Mouse (Mus musculus) intestine, postnatal 0 days (tissue): Measurements from ENCODE around the gene Mrpl2. TPM values are rescaled to one million over a fixed set of nuclear protein-coding genes. Genes with fewer than 3 reads are reported as not detected.

Experiments used
- ATAC-seq: fragments of 200-750 bp; cut with Nextera tagmentation; 2 replicates; pipeline ENCODE4 v1.8.0; 2017; ENCODE audit warnings: mild to moderate bottlenecking, moderate TSS enrichment, moderate library complexity
- H3K27ac ChIP-seq: fragments of 300-500 bp; sonication (generic); 2 replicates; pipeline ENCODE4 v1.5.1; 2014; ENCODE audit warnings: mild to moderate bottlenecking, low read depth, low read length, moderate library complexity
- H3K27me3 ChIP-seq: fragments of 300-500 bp; sonication (generic); replicated peaks from 2 replicates; pipeline ENCODE4 v1.6.1; 2014; ENCODE audit warnings: low read length, mixed read lengths; ENCODE audit not compliant: control insufficient read depth, insufficient read depth
- H3K36me3 ChIP-seq: fragments of 300-500 bp; sonication (generic); 2 replicates; pipeline ENCODE4 v1.6.1; 2014; ENCODE audit warnings: mild to moderate bottlenecking, moderate library complexity; ENCODE audit not compliant: control insufficient read depth, insufficient read depth
- H3K4me1 ChIP-seq: fragments of 300-500 bp; sonication (generic); replicated peaks from 2 replicates; pipeline ENCODE4 v1.6.1; 2014; ENCODE audit warnings: antibody characterized with exemption, low read length, mixed read lengths; ENCODE audit not compliant: control insufficient read depth, insufficient read depth
- H3K4me2 ChIP-seq: fragments of 300-500 bp; sonication (generic); replicated peaks from 2 replicates; pipeline ENCODE4 v1.6.1; 2014; ENCODE audit warnings: low read depth, mild to moderate bottlenecking, moderate library complexity
- H3K4me3 ChIP-seq: fragments of 300-500 bp; sonication (generic); 2 replicates; pipeline ENCODE4 v1.5.1; 2014; ENCODE audit warnings: low read depth, low read length
- H3K9ac ChIP-seq: fragments of 300-500 bp; sonication (generic); 2 replicates; pipeline ENCODE4 v1.6.1; 2014; ENCODE audit warnings: mild to moderate bottlenecking, low read depth, low read length
- H3K9me3 ChIP-seq: fragments of 300-500 bp; sonication (generic); 2 replicates; pipeline ENCODE4 v1.6.1; 2016; ENCODE audit warnings: mixed run types; ENCODE audit not compliant: control insufficient read depth
- CTCF ChIP-seq: sonication (generic); IDR thresholded peaks from 2 replicates; pipeline ENCODE4 v1.5.1; 2016; ENCODE audit warnings: low read depth, mild to moderate bottlenecking, control low read depth, antibody characterized with exemption, moderate library complexity
- WGBS: fragments of 180-500 bp; shearing (Covaris S2); extraction: QIAGEN DNeasy Blood & Tissue Kit; methylation state at CpG from one replicate; pipeline ENCODE4 v1.1.7; 2014; 5-methylcytosine and 5-hydroxymethylcytosine counted together
- polyA plus RNA-seq: library from polyadenylated mRNA; unstranded; fragments of >200 nt; fragmentation: Nextera tagmentation; extraction: Ambion mirVana; gene quantifications from 2 replicates; pipeline ENCODE4 v1.2.1, GENCODE M21; 2015

Gene Mrpl2
- polyA plus RNA-seq, 1 experiment from 2014 or later, result 138 TPM

- H3K4me3 ChIP-seq, result no peak overlapping the region
- H3K4me1 ChIP-seq, result no peaks in the 10 kb centered on the region
- H3K27ac ChIP-seq, result no peak overlapping the region
- H3K36me3 ChIP-seq, result peaks cover 52% of the 10 kb centered on the region
- no peak for ATAC-seq
- no peaks in the 10 kb centered on the region for H3K9me3 ChIP-seq
- TF ChIP-seq CTCF, result no peak
- H3K27me3 ChIP-seq, result no peaks in the 10 kb centered on the region
- no peak overlapping the region for H3K4me2 ChIP-seq
- H3K9ac ChIP-seq, result no peak overlapping the region
- WGBS, result 87% methylated on average over 16 of the region's 16 CpGs
These were observed 21.7 kb downstream of the Mrpl2 start for GRCm38 (mm10) chr17:46667712-46668111.

GRCm38 (mm10) chr17:46669911-46670310 is 23.9 kb downstream of the Mrpl2 start:
- Histone ChIP-seq H3K4me1 (0 out of 2 replicates have a peak, but pooled peaks cover 3% of the 10 kb centered on the region), H3K27me3 (no peaks in the 10 kb centered on the region), H3K36me3 (peaks cover 34% of the 10 kb centered on the region), H3K27ac (no peak overlapping the region), H3K9me3 (no peaks in the 10 kb centered on the region), H3K4me2 (no peak overlapping the region), H3K9ac (no peak overlapping the region), H3K4me3 (no peak overlapping the region)
- no peak for TF ChIP-seq CTCF
- no peak for ATAC-seq
- 96% methylated on average over 10 of the region's 10 CpGs for WGBS

- peak within 1 kb of the TSS; percentile 67 for H3K4me2 ChIP-seq
- H3K9me3 ChIP-seq, result no peaks in the 10 kb centered on the region
- TF ChIP-seq CTCF, result no peak
- H3K27ac ChIP-seq, result peak within 1 kb of the TSS; percentile 79
- under 1% methylated on average over 43 of the region's 43 CpGs for WGBS
- H3K36me3 ChIP-seq, result peaks cover 41% of the 10 kb centered on the region
- peak; percentile 91 for ATAC-seq
- H3K4me1 ChIP-seq, result 0 out of 2 replicates have a peak, but pooled peaks cover 3% of the 10 kb centered on the region
- peak within 1 kb of the TSS; percentile 52 for H3K4me3 ChIP-seq
- H3K9ac ChIP-seq, result peak within 1 kb of the TSS; percentile 52
- no peaks in the 10 kb centered on the region for H3K27me3 ChIP-seq
These were observed 28.0 kb downstream of the Mrpl2 start, which contains the start of gene Rrp36 for GRCm38 (mm10) chr17:46673850-46674529. Rrp36 (minus strand) TSS chr17:46674352.

GRCm38 (mm10) chr17:46674530-46675283 is 28.7 kb downstream of the Mrpl2 start:
- Histone ChIP-seq H3K9ac (peak overlapping the region; percentile 52), H3K4me1 (0 out of 2 replicates have a peak, but pooled peaks cover 3% of the 10 kb centered on the region), H3K4me3 (peak overlapping the region; percentile 52), H3K27ac (peak overlapping the region; percentile 79), H3K27me3 (no peaks in the 10 kb centered on the region), H3K36me3 (peaks cover 35% of the 10 kb centered on the region), H3K9me3 (no peaks in the 10 kb centered on the region), H3K4me2 (peak overlapping the region; percentile 67)
- 23% methylated on average over 15 of the region's 15 CpGs for WGBS
- peak; percentile 47 for ATAC-seq
- no peak for TF ChIP-seq CTCF

GRCm38 (mm10) chr17:46678416-46678815 is 32.4 kb downstream of the Mrpl2 start, which contains the start of gene Mea1:
Mea1 (plus strand) TSS chr17:46678793.
- no peaks in the 10 kb centered on the region for H3K9me3 ChIP-seq
- H3K27me3 ChIP-seq, result no peaks in the 10 kb centered on the region
- 82% methylated on average over 8 of the region's 9 CpGs for WGBS
- no peak for ATAC-seq
- H3K36me3 ChIP-seq, result peaks cover 33% of the 10 kb centered on the region
- peak within 1 kb of the TSS; percentile 89 for H3K4me2 ChIP-seq
- TF ChIP-seq CTCF, result no peak
- peaks cover 6% of the 10 kb centered on the region; the same call in 1 of the 2 replicates for H3K4me1 ChIP-seq
- H3K9ac ChIP-seq, result no peak within 1 kb of the TSS; the same call in 1 of the 2 replicates
- H3K27ac ChIP-seq, result peak within 1 kb of the TSS; percentile 87; the same call in 1 of the 2 replicates
- H3K4me3 ChIP-seq, result peak within 1 kb of the TSS; percentile 87

GRCm38 (mm10) chr17:46678911-46679310 is 32.9 kb downstream of the Mrpl2 start:
- WGBS, result 48% methylated on average over 9 of the region's 9 CpGs
- ATAC-seq, result no peak
- peak overlapping the region; percentile 89 for H3K4me2 ChIP-seq
- no peak for TF ChIP-seq CTCF
- no peaks in the 10 kb centered on the region for H3K27me3 ChIP-seq
- H3K4me1 ChIP-seq, result peaks cover 6% of the 10 kb centered on the region; the same call in 1 of the 2 replicates
- H3K4me3 ChIP-seq, result no peak overlapping the region
- H3K36me3 ChIP-seq, result peaks cover 38% of the 10 kb centered on the region
- no peaks in the 10 kb centered on the region for H3K9me3 ChIP-seq
- H3K9ac ChIP-seq, result no peak overlapping the region; the same call in 1 of the 2 replicates
- no peak overlapping the region for H3K27ac ChIP-seq
